Mouse (Mus musculus) pancreas, adult 10 weeks (tissue): ENCODE results near the gene Stk4. TPM values are rescaled to one million over a fixed set of nuclear protein-coding genes. Genes with fewer than 3 reads are reported as not detected.

Experiments
- polyA plus RNA-seq: library from polyadenylated mRNA; stranded (reverse); fragments of 350-450 nt; fragmentation: Illumina TruSeq; extraction: RNeasy Lipid Tissue Mini Kit (QIAGEN cat#74804); gene quantifications from one replicate; pipeline ENCODE4 v1.2.3, GENCODE M21; 2015; ENCODE audit warnings: low read depth, low replicate concordance; ENCODE audit not compliant: insufficient read depth

The Stk4 gene
- polyA plus RNA-seq = 4.8 TPM

DNA sequence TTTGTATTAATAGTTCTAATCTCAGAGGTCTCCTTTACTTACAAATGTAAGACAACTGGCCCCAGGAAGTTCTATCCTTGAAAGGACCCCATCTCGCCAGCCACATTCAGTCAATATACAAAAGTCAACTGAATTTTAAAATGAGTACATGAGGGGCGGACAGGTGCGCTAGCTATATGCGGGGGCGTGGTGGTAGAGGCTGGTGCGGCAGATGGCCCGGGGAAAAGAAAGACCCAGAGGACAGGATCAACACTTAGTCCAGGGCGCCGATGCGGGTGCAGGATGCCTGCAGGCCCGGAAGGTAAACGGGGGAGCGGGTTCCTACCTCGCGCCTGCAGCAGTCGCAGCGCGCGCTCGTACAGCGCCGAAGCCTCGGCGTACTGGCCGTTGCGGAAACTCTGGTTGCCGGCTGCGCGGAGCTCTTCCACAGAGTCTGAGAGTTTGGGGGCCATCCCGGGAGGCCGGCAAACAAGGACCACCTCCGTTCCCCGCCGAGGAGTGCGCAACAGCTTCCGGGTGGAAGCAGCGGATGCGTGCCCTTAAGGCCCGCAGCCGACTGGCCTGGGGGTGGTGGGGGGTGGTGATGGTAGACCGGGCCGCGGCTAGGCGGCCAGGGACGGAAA, at the start of gene Stk4:
Stk4 (plus strand) TSS at position 181 of the 623 bp plus-strand sequence.

DNA sequence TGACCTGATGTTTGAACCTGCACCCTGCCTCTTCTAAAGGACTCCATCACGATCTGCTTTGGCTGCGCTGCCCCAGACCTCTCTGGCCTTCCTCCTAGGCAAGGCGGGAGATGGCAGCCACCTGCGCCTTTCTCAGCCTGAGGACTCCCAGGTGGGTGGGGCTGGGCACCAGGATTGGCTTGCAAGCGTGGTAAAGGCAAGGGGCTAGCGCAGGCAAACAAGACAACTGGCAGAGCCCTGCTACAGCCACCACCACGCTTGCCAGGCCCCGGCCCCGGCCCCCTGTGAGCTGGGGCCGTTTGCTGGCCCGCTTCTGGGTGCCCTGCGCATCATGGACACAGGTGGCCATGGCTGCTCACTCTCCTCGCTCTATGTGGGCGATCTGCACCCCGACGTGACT, 45.0 kb upstream of the Stk4 start, which contains the start of gene Pabpc1l:
Pabpc1l (plus strand) TSS at position 301 of the 400 bp plus-strand sequence.

DNA sequence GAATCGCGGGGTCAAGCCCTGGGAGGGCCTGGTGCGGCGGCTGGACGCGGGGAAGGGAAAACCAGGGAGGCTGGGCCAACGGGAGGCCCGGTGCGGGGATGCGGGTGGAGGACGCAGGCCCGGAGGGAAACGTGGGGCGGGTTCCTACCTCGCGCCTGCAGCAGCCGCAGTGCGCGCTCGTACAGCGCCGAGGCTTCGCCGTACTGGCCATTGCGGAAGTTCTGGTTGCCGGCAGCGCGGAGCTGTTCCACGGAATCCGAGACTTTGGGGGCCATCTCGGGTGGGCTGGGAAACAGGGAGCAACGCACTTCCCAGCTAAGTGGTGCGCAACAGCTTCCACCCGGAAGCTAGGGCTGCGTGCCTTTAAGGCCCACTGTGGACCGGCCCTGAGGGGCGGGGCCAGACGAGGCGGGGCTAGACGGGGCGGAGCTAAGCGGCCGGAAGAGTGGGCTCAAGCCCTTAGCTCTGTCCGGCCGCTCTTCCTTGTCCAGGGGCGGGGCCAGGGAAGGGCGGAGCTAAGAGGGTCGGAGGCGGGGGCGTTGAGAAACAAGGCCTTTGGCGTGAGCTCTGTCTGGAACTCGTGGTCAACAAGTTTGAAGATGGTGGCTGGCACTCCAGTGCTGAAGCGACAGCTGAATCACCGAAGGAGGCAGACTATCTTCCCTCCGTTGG, 779 bp downstream of the Stk4 start, which contains the start of gene Tomm34:
Tomm34 (minus strand) TSS at position 405 of the 672 bp plus-strand sequence.

DNA sequence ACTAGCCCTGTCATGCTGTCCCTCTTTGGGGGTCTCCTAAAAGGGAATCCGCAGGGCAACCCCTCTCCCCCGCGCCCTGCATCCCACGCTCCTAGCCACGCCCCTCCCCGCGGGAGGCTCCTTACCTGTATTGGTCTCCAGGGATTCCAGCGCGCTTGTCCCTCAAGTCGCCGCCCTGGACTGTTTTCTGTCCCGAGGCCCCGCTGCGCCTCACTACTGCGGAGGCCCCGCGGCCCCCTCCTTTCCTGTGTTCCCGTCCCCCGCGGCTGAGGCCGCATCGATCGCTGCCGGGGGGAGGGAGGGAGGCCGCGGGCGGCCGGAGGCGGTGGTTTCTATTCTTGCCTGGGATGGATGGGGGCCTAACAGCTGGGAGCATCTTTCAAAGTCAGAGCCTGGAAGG, 100.8 kb downstream of the Stk4 start, which contains the start of gene Kcns1:
Kcns1 (minus strand) TSS at position 212 of the 400 bp plus-strand sequence.

DNA sequence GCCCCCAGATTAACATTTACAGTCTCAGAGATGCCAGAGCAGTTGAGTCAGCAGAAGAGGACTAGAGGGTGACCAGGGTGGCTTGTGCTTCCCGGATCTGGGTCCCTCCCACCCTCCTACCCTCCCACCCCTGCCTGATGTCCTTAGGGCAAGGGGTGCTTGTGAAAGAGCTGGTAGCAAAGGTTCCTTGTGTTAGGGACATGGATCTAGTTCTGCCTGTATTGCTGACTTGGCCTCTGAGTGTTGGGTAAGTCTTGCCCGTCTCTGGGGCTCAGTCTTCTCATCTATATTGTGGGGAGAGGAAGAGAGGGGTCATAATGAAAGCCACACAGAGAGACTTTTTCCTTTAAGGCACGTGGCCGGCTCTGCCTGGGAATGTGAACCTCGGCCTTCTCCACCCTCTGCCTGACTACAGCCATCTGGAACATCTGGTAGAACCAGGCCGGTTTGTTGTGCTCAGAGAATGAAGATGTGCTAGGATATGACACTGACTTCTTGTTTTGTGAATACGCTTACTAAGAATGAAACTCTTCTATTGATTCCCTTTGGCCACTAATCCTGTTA, 112.7 kb downstream of the Stk4 start, which contains the start of gene Wfdc5:
Wfdc5 (minus strand) TSS at position 51 of the 564 bp plus-strand sequence.

DNA sequence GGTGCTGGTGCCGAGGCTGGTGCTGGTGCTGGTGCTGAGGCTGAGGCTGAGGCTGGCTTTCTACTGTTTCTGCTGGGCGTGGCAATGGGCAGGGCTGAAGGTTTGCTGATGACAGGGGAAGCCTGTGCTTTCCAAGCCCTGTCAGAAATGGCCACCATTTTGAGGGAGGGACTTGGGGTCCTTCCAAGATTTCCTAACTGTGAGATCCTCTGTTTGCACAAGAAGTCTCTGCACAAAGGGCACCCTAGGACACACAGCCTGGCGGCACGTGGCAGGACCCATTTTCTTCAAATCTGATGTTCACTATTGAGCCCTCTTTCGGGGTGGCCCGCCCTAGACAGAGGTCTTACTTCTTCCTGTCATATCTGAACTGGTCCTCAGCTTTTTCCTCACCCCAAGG, 120.5 kb downstream of the Stk4 start, which contains the start of gene Wfdc12:
Wfdc12 (minus strand) TSS at position 33 of the 400 bp plus-strand sequence.

DNA sequence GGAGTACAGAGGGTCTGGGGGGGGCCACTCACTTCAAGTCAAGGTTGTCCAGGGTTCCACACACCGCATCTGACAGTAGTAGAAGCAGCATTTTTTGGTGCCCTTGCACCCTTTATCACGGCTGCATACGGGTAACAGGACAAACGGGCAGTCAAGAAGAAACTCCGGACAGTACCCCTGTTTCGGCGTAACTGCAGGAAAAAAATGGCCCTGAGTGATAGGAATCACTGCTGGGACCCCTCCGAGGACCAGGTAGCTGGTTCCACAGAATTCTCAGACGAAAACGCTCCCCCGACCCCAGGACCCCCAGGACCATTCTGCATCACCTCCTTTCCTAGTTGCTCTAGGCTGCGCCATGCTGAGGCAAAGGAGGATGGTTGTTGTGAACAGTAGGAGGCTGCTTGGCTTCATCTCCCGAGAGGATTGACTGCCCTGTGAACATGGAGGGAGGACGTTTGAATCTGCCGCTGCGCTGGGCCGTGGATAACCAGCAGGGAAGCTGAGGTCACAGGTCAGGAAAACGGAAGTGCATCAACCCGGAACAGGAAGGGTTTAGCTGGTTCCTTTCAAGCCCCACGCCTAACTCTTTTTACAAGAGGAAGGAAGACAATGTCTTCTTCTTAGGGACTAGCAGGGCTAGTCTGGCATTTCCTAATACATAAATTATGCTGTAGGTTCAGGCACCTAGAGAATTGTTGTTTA, 129.7 kb downstream of the Stk4 start, which contains the start of gene Wfdc15a:
Wfdc15a (minus strand) TSS at position 505 of the 702 bp plus-strand sequence.

Other genes starting within 250 kb of the Stk4 start
- 3.0 TPM for gene Ccn5, start 249.5 kb upstream of the Stk4 start, polyA plus RNA-seq
- gene Kcnk15, start 216.7 kb upstream of the Stk4 start, polyA plus RNA-seq = not detected
- 1.1 TPM for gene Rims4, start 151.6 kb upstream of the Stk4 start, polyA plus RNA-seq
- gene Ywhab, start 75.4 kb upstream of the Stk4 start, polyA plus RNA-seq = 27.7 TPM
- gene Pabpc1l, start 44.9 kb upstream of the Stk4 start, polyA plus RNA-seq = 1.3 TPM
- 11.5 TPM for gene Tomm34, start 847 bp downstream of the Stk4 start, polyA plus RNA-seq
- not detected for gene Kcns1, start 100.8 kb downstream of the Stk4 start, polyA plus RNA-seq
- gene Wfdc5, start 112.4 kb downstream of the Stk4 start, polyA plus RNA-seq = not detected
- not detected for gene Wfdc12, start 120.3 kb downstream of the Stk4 start, polyA plus RNA-seq
- gene Wfdc15a, start 129.8 kb downstream of the Stk4 start, polyA plus RNA-seq = not detected
- 6.6 TPM for gene Wfdc15b, start 151.3 kb downstream of the Stk4 start, polyA plus RNA-seq
- not detected for gene Svs2, start 168.1 kb downstream of the Stk4 start, polyA plus RNA-seq
- not detected for gene Svs3b, start 186.3 kb downstream of the Stk4 start, polyA plus RNA-seq
- not detected for gene Svs4, start 208.1 kb downstream of the Stk4 start, polyA plus RNA-seq
- not detected for gene Svs3a, start 218.9 kb downstream of the Stk4 start, polyA plus RNA-seq
- not detected for gene Svs6, start 246.4 kb downstream of the Stk4 start, polyA plus RNA-seq